Mouse (Mus musculus) c-Kit-positive CD71-positive TER-119-negative erythroid progenitor cells, embryonic 14.5 days (primary cell): ENCODE results near the gene Acox3.

Experiments used
- DNase-seq: peaks from one replicate; pipeline ENCODE4 v3.0.0-alpha.2; 2013; ENCODE audit warnings: low read depth

The Acox3 gene

GRCm38 (mm10) chr5:35582445-35583220, at the start of gene Acox3:
Gene Acox3, plus strand, starts transcription at chr5:35583040.
- DNase-seq, result peak; percentile 92

DNA sequence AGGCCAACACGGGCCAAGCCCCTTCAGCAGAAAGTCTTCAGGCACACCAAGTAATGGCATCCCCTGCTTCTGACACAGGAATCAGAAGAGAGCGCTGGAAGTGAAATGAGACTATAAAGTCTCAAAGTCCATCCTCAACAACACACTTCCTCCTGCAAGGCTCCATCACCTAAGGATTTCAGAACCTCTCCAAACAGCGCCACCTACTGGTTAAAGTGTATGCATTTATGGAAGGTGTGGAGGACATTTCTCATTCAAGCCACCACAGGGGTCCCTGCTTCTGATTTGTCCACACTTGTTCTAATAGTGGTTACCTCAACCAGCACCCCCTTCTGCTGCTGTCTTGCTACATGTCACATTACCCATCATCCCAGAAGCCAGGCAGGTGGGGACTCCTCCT, 46.6 kb upstream of the Acox3 start:
- no peak for DNase-seq

DNA sequence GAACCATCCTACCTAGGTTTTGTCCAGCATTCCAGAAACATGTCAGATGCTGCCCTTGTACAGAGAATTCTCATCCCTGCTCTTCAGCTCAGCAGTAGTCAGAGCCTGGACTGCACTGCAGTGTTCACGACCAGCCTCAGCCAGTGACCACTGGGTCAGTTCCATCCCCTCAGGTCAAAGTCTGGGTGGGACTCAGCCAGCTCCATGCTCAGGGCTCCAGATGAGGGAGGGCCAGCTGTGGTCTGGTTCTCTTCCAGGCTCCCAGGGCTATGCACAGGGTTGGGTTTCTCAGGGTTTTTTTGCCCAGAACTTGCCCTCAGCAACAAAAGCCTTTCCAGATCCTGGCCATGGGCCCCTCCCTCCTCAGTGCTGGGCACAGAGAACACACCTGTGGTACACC, 45.4 kb upstream of the Acox3 start:
- no peak for DNase-seq

DNA sequence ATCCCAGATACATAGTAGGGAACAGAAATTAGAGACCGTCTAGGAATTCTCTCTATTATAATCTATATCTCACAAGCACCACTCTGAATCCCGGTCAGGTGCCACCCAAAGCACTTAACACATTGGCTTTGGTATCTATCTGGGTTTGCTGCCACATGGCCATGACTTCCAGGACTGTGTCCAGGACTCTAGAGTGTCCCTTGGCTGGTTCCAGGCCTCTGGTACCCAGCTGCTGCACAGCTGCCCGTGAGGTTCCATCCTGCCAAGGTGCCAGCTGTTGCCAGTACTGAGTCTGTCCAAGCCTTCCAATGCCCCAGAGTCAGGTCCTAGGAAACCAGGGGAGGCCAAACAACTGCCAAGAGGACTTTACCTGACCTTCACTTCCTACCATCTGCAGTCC, 44.8 kb upstream of the Acox3 start:
- no peak for DNase-seq

DNA sequence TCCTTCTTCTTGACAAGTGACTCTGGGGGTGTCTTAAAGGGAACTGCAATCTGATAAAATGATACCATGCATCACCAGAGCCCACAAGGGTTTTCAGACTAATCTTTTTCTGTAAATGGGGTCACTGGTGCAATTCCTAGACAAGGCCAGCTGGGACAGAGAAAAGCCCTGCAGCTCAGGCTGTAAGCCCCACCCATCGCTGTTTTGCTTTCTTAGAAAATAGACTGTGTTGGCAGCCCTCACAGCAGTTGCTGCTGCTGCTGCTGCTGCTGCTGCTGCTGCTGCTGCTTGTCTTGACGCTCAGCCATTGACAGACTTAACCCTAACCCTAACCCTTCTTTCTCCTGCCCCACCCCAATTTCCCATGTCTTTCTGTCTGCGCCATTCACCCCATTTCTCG, 43.3 kb upstream of the Acox3 start:
- no peak for DNase-seq

- no peak for DNase-seq
Observed at GRCm38 (mm10) chr5:35540555-35540954, 42.3 kb upstream of the Acox3 start.

DNA sequence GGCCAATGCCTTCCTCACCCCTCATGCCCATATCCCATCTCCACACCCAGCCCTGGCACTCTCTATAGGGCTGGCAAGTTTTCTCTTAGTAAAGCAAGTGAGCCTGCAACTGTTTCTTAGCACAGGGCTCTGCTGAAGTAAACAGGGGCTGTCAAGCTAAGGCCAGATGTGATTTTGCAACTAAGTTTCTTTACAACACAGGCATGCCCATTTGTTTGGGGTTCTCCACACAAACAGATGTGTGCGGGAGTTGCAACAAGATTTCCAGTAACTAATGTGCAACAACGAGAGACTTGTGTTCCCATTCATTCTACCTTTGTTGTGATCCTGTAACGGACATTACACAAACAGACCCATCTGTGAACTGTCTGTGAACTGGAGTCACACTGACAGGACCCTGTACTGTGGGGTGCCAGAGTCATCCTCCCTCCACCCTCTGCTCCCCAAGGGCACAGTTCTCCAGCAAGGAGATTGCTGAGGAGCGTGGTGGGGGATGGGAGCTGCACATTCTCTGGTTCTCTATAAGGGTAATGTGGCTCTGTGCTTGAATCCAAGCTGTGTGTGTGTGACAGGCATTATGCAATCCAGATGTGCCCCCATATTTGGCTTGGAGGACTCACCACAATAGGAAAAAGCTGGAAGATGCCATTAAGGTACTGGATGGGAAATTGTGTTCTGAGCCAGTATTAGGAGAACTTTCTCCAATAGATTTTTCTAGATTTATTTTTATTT, 41.6 kb upstream of the Acox3 start:
- DNase-seq, result no peak

DNA sequence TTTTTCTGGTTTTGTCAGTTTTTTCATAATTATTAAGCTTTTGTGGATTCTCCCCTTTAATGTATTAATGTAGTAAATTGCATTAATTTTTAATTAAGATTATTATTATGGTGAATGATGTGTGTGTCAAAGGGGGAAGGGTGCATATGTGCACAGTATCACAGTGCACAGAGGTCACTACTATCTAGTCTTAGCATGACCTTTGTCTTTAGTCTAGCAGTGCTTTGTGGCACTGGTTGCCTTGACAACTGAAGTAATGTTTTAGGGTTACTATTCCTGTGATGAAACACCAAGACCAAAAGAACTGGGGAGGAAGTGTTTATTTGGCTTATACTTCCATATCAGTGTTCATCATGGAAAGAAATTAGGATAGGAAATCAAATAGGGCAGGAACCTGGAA, 36.7 kb upstream of the Acox3 start:
- DNase-seq, result no peak

GRCm38 (mm10) chr5:35551855-35552837, 30.7 kb upstream of the Acox3 start:
- no peak for DNase-seq

- no peak for DNase-seq
Observed at GRCm38 (mm10) chr5:35552838-35553539, 29.9 kb upstream of the Acox3 start.

DNA sequence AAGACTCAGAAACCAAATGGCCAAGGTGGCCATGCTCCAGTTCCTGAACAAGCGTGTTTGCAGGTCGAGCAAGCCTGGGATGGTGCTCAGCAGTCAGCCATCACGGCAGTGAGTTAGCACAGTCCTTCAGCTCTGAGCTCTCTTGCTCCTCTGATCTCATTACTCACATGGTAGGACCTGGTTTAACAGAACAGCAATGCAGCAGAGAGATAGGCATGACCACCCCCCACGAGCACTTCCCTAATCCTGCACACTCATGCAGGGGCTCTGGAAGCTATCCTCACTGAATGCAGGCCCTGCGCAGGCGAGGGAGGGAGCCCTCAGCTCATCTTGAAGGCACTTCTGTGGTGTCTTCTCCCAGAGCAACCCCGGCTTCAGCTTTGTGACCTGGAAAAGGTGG, 26.4 kb upstream of the Acox3 start:
- DNase-seq, result no peak

GRCm38 (mm10) chr5:35557946-35558621, 24.8 kb upstream of the Acox3 start:
- DNase-seq, result no peak

- DNase-seq, result no peak
Observed at GRCm38 (mm10) chr5:35559447-35559846, 23.4 kb upstream of the Acox3 start.

DNA sequence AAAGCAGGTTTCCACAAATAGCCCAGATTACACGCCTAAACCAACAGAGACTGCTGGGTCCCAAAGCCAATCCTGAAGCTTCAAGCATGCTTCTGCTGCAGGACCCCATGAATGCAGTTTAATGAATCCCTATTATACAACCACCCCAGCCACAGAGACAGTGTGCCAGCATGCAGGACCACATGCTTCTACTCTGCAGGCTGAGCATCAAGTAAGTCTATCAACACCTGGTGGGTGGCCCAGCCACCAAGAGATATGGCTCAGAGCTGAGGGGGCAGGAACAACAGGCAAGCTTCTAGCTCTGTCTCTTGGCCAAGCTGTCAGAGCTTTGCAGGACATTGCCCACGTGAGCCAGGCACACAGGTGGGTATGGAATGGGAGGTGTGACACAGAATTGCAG, 20.2 kb upstream of the Acox3 start:
- DNase-seq, result no peak

DNA sequence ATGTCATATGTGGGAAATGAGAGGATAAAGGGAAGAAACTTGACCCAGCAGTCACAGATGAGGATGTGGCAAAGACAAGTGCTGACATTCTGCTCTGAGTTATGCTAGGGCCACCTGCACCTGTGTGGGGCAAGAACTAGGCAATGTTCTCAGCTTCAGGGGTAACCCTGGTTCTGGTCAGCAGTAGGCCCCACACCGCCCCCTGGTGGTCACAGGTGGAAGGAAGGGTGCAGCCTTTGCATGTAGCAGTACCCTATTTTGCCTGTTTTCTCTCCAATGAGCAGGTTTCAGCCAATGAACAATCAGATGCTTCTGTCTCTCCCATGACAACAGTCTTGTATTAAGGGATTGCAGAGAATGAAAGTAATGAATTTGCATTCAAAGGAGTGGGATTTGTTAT, 19.4 kb upstream of the Acox3 start:
- DNase-seq, result no peak

- no peak for DNase-seq
Observed at GRCm38 (mm10) chr5:35565217-35565616, 17.6 kb upstream of the Acox3 start.

DNA sequence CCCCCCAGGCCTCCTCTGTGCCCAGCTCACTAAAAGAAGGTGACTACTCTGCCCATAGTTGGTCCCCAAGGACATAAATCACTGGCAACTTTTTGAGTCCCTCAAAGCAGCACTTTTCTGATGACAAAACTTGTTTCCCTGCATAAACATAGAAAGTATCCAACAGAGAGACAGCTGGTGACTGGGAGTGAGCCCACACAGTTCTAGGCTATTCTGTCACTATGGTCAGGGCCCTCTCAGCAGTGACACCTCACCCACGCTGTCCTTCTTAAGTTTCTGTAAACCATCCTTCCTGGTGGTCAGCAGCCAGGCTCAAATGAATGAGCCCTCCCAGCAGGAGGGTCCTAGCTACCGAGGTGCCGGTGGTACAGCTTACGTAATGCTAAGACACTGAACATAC, 16.2 kb upstream of the Acox3 start:
- no peak for DNase-seq

DNA sequence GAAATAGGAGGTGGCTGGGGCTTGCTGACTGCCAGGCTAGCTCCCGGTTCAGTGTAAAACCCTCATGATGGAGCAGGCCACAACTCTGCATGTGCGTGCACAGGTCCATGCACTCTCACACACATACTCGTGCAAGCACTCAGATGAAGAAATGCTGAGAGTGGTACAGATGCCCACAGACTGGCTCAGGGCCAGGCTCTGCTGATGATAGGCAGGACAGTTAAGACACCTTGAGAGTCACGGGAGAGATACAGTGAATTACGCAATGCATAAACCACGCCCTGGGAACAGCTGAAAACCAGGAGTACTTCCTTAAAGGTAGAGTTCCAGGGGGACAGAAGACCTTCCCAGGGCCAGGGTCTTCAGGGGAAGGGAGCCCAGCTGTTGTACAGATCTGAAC, 11.3 kb upstream of the Acox3 start:
- no peak for DNase-seq

DNA sequence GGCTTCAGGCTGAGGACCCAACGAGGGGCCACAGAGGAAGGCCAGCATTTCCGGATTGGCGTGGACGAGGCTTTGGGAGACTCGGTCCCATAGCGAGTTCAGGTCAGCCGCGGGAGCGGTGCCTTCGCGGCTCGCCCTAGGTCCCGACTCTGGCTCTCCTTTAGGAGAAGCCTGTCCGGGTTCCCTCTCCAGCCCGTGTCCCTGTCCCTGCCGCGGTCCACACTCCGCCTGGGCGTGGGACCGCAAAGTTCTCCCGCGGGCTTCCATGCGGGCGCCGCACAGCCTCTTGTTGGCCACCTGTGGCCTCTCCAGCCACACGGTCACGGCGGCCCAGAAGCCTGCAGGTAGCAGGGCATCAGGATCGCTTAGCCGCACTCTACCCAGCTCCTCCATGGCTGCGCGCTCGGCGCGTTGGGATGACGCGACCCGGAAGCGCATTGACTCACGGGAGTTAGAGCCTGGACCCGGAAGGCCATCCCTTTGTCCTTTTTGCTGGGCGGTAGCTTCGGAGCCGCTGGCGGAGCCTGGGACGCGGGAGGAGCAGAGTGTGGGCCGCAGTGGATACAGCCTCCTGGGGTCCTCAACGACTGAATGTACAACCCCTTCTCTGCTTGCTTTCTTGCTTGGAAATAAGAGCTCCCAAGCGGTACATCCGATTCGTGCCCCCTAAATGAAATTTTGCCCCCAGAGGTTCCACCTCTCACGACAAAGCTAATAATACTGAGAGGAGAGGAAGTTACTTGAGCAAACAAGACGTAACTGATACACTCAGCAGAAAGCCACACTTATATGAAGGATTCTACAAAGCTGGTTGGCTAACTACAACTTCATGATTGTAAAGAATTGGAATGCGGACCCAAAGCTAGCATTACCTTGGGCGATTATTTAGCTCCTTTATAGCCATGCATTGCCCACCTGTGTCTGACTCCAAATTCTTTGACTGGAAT, 7.9 kb upstream of the Acox3 start, which contains the start of gene Trmt44:
Gene Trmt44 (minus strand): TSS at position 418 of the 947 bp plus-strand sequence.
- DNase-seq, result peak; percentile 75
